Mouse (Mus musculus): ENCODE results near the gene Gm3336. TPM values are rescaled to one million over a fixed set of nuclear protein-coding genes. Genes with fewer than 3 reads are reported as not detected.

The Gm3336 gene
- polyA plus RNA-seq, 1 experiment: 0.23 TPM

DNA sequence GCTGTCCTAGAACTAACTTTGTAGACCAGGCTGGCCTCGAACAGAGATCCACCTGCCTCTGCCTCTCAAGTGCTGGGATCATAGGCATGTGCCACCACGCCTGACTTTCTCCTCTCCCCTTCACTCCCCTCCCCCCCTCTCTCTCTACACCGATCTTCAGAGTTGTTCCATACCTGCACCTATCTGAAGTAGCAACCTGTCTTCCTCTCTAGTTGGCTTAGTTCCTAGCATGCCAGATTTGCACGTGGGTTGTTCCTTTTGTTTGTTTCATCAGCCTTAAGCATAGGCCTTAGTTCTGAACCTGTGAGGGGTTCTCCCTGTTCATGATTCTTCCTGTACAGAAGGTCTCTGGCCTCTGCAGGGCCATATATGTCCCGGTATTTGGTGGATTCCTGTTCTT, 19.4 kb downstream of the Gm3336 start:
- H3K4me3 ChIP-seq: no peak overlapping the region
- H3K36me3 ChIP-seq (ENCODE audit: control insufficient read depth, insufficient read depth): no peaks in the 10 kb centered on the region
- no peak overlapping the region for H3ac ChIP-seq (ENCODE audit: control insufficient read depth, insufficient read length)
- H3K79me2 ChIP-seq (ENCODE audit: control insufficient read depth, insufficient read depth): no peaks in the 10 kb centered on the region
- no peak overlapping the region for H3K4me2 ChIP-seq (ENCODE audit: low read depth)
- TF ChIP-seq REST (IDR thresholded peaks at IDR 0.05; ENCODE audit: insufficient read depth, insufficient read length) (no peak), TCF3 (IDR thresholded peaks at IDR 0.05; ENCODE audit: insufficient read length, low read depth) (no peak), MYOG (IDR thresholded peaks at IDR 0.05; ENCODE audit: control insufficient read depth in 1 of 3, insufficient read depth in 1 of 3, insufficient read length in 2 of 3, low read depth in 2 of 3) (no peak), MAX (IDR thresholded peaks at IDR 0.05; ENCODE audit: low read depth) (no peak), POLR2AphosphoS2 (IDR thresholded peaks at IDR 0.05; ENCODE audit: insufficient read length, low read depth) (no peak), USF1 (IDR thresholded peaks at IDR 0.05; ENCODE audit: low read depth) (no peak), TCF12 (IDR thresholded peaks at IDR 0.05; ENCODE audit: insufficient read depth, poor library complexity, severe bottlenecking) (no peak), SRF (IDR thresholded peaks at IDR 0.05; ENCODE audit: control insufficient read depth, insufficient read length, low read depth) (no peak), E2F4 (IDR thresholded peaks at IDR 0.05; ENCODE audit: insufficient read depth) (no peak)
- peaks cover 15% of the 10 kb centered on the region for H3K27me3 ChIP-seq (ENCODE audit: control insufficient read depth, insufficient read depth, insufficient read length)

DNA sequence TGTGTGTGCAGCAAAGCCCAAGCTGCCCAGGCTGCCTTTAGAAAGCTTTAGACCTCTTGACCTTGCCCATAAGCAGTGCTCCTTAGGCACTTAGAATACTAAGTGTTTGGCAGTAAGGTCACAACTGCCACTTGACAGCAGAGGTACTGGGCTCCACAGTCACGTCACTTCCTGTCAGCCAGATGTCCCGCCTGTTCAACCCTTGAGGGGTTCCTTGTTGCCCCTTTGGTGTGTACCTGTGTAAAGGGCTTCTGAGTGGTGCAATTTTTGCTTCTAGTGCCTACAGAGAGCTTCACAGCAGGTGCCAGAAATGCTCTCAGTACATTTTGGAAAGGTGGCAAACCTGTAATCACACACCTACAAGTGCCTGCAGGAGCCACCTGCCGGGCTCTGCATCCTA, 19.9 kb downstream of the Gm3336 start:
- Histone ChIP-seq H3K79me2 (ENCODE audit: control insufficient read depth, insufficient read depth) (no peaks in the 10 kb centered on the region), H3K36me3 (ENCODE audit: control insufficient read depth, insufficient read depth) (no peaks in the 10 kb centered on the region), H3K4me3 (no peak overlapping the region), H3K27me3 (ENCODE audit: control insufficient read depth, insufficient read depth, insufficient read length) (peaks cover 17% of the 10 kb centered on the region), H3K4me2 (ENCODE audit: low read depth) (no peak overlapping the region), H3ac (ENCODE audit: control insufficient read depth, insufficient read length) (no peak overlapping the region)
- TF ChIP-seq MAX (IDR thresholded peaks at IDR 0.05; ENCODE audit: low read depth): no peak
- no peak for TF ChIP-seq CEBPB (IDR thresholded peaks at IDR 0.05; ENCODE audit: insufficient read depth, poor library complexity, severe bottlenecking)
- no peak for TF ChIP-seq POLR2A (IDR thresholded peaks at IDR 0.05; ENCODE audit: insufficient read length, low read depth)
- no peak for TF ChIP-seq POLR2AphosphoS2 (IDR thresholded peaks at IDR 0.05; ENCODE audit: insufficient read length, low read depth)
- TF ChIP-seq MYOG (IDR thresholded peaks at IDR 0.05; ENCODE audit: control insufficient read depth in 1 of 3, insufficient read depth in 1 of 3, insufficient read length in 2 of 3, low read depth in 2 of 3): no peak
- no peak for TF ChIP-seq SRF (IDR thresholded peaks at IDR 0.05; ENCODE audit: control insufficient read depth, insufficient read length, low read depth)
- no peak for TF ChIP-seq REST (IDR thresholded peaks at IDR 0.05; ENCODE audit: insufficient read depth, insufficient read length)
- no peak for TF ChIP-seq MYOD1 (IDR thresholded peaks at IDR 0.05; ENCODE audit: control insufficient read depth in 1 of 3, insufficient read length in 2 of 3, low read depth in 2 of 3)
- no peak for TF ChIP-seq E2F4 (IDR thresholded peaks at IDR 0.05; ENCODE audit: insufficient read depth)
- no peak for TF ChIP-seq TCF3 (IDR thresholded peaks at IDR 0.05; ENCODE audit: insufficient read length, low read depth)
- no peak for TF ChIP-seq USF1 (IDR thresholded peaks at IDR 0.05; ENCODE audit: low read depth)

DNA sequence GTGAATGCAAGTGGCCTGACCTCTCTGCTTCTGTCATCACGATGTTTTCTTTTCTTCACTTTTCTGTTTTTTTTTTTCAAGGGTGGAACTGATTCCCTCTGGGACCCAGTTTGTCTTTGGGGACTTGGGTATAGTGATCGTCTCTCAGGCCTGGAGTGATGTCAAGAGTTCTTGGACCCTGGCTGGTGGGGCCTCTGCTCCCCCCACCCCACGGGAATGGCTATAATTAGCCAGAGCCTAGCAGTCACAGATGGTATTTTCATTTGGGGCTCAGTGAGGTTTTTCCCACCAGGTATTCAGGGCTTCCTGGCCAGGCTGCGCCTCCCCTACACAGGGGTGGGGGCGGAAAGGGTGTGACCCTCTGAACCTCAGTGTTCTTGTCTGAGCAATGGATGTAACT, 23.3 kb downstream of the Gm3336 start:
- no peaks in the 10 kb centered on the region for H3K36me3 ChIP-seq (ENCODE audit: control insufficient read depth, insufficient read depth)
- H3K27me3 ChIP-seq (ENCODE audit: control insufficient read depth, insufficient read depth, insufficient read length): peaks cover 35% of the 10 kb centered on the region
- no peak overlapping the region for H3ac ChIP-seq (ENCODE audit: control insufficient read depth, insufficient read length)
- H3K4me3 ChIP-seq: no peak overlapping the region
- H3K79me2 ChIP-seq (ENCODE audit: control insufficient read depth, insufficient read depth): no peaks in the 10 kb centered on the region
- H3K4me2 ChIP-seq (ENCODE audit: low read depth): no peak overlapping the region
- TF ChIP-seq SRF (IDR thresholded peaks at IDR 0.05; ENCODE audit: control insufficient read depth, insufficient read length, low read depth) (no peak), POLR2AphosphoS2 (IDR thresholded peaks at IDR 0.05; ENCODE audit: insufficient read length, low read depth) (no peak), TCF3 (IDR thresholded peaks at IDR 0.05; ENCODE audit: insufficient read length, low read depth) (no peak), USF1 (IDR thresholded peaks at IDR 0.05; ENCODE audit: low read depth) (no peak), MYOG (IDR thresholded peaks at IDR 0.05; ENCODE audit: control insufficient read depth in 1 of 3, insufficient read depth in 1 of 3, insufficient read length in 2 of 3, low read depth in 2 of 3) (no peak), REST (IDR thresholded peaks at IDR 0.05; ENCODE audit: insufficient read depth, insufficient read length) (no peak), E2F4 (IDR thresholded peaks at IDR 0.05; ENCODE audit: insufficient read depth) (no peak), MAX (IDR thresholded peaks at IDR 0.05; ENCODE audit: low read depth) (no peak), TCF12 (IDR thresholded peaks at IDR 0.05; ENCODE audit: insufficient read depth, poor library complexity, severe bottlenecking) (no peak), CEBPB (IDR thresholded peaks at IDR 0.05; ENCODE audit: insufficient read depth, poor library complexity, severe bottlenecking) (no peak), MYOD1 (IDR thresholded peaks at IDR 0.05; ENCODE audit: control insufficient read depth in 1 of 3, insufficient read length in 2 of 3, low read depth in 2 of 3) (no peak), POLR2A (IDR thresholded peaks at IDR 0.05; ENCODE audit: insufficient read length, low read depth) (no peak)

DNA sequence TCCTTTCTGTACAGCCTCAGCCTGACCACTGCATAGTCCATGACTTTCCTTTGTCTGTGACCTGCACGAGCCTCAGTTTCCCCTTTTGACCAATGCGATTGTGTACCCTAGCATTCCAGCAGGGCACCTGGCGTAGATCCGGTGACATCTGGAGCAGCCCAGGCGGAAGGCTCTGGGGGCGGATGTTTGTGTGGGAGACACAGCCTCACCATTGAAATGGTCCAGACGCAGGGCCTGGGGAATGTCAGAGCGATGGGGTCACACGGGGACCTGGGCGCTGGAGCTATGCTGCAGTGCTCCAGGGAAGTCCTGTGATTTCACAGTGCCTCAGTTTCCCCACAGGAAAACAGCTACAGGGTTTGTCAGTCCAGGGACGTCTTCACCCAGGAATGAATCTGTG, 23.8 kb downstream of the Gm3336 start:
- no peak for TF ChIP-seq MYOD1 (IDR thresholded peaks at IDR 0.05; ENCODE audit: control insufficient read depth in 1 of 3, insufficient read length in 2 of 3, low read depth in 2 of 3)
- TF ChIP-seq POLR2AphosphoS2 (IDR thresholded peaks at IDR 0.05; ENCODE audit: insufficient read length, low read depth): no peak
- no peak for TF ChIP-seq POLR2A (IDR thresholded peaks at IDR 0.05; ENCODE audit: insufficient read length, low read depth)
- no peak for TF ChIP-seq REST (IDR thresholded peaks at IDR 0.05; ENCODE audit: insufficient read depth, insufficient read length)
- no peak for TF ChIP-seq USF1 (IDR thresholded peaks at IDR 0.05; ENCODE audit: low read depth)
- TF ChIP-seq CEBPB (IDR thresholded peaks at IDR 0.05; ENCODE audit: insufficient read depth, poor library complexity, severe bottlenecking): no peak
- no peak for TF ChIP-seq TCF12 (IDR thresholded peaks at IDR 0.05; ENCODE audit: insufficient read depth, poor library complexity, severe bottlenecking)
- TF ChIP-seq SRF (IDR thresholded peaks at IDR 0.05; ENCODE audit: control insufficient read depth, insufficient read length, low read depth): no peak
- no peak for TF ChIP-seq TCF3 (IDR thresholded peaks at IDR 0.05; ENCODE audit: insufficient read length, low read depth)
- TF ChIP-seq E2F4 (IDR thresholded peaks at IDR 0.05; ENCODE audit: insufficient read depth): no peak
- TF ChIP-seq MYOG (IDR thresholded peaks at IDR 0.05; ENCODE audit: control insufficient read depth in 1 of 3, insufficient read depth in 1 of 3, insufficient read length in 2 of 3, low read depth in 2 of 3): no peak
- no peak for TF ChIP-seq MAX (IDR thresholded peaks at IDR 0.05; ENCODE audit: low read depth)
- Histone ChIP-seq H3ac (ENCODE audit: control insufficient read depth, insufficient read length) (no peak overlapping the region), H3K4me3 (no peak overlapping the region), H3K79me2 (ENCODE audit: control insufficient read depth, insufficient read depth) (no peaks in the 10 kb centered on the region), H3K4me2 (ENCODE audit: low read depth) (no peak overlapping the region), H3K27me3 (ENCODE audit: control insufficient read depth, insufficient read depth, insufficient read length) (peaks cover 40% of the 10 kb centered on the region), H3K36me3 (ENCODE audit: control insufficient read depth, insufficient read depth) (no peaks in the 10 kb centered on the region)
